Mouse (Mus musculus) macrophage (primary cell): ENCODE data around the gene Igf1r. TPM values are rescaled to one million over a fixed set of nuclear protein-coding genes. Genes with fewer than 3 reads are reported as not detected.
"Not testable (repeated sequence)": the region's sequence is repeated elsewhere in the genome, so short reads cannot be mapped to it uniquely, and the experiment has no call there.

Experiments
- H3K27ac ChIP-seq: fragments of 350-480 bp; formaldehyde crosslinking; 2 replicates; pipeline ENCODE4 v1.9.0; 2021
- H3K36me3 ChIP-seq: fragments of 350-480 bp; formaldehyde crosslinking; 2 replicates; pipeline ENCODE4 v1.9.0; 2021; ENCODE audit errors: inconsistent target
- H3K4me3 ChIP-seq: fragments of 350-480 bp; formaldehyde crosslinking; 2 replicates; pipeline ENCODE4 v1.9.0; 2021; ENCODE audit errors: inconsistent target
- H3K79me2 ChIP-seq: fragments of 350-480 bp; formaldehyde crosslinking; 2 replicates; pipeline ENCODE4 v1.9.0; 2021; ENCODE audit errors: inconsistent target
- WGBS: methylation state at CpG from one replicate; pipeline ENCODE4 v1.1.7; 2026; ENCODE audit warnings: inconsistent platforms; ENCODE audit not compliant: missing documents; 5-methylcytosine and 5-hydroxymethylcytosine counted together
- polyA plus RNA-seq: library from polyadenylated mRNA; stranded (reverse); fragments of 250-400 nt; gene quantifications from 3 replicates; pipeline ENCODE4 v1.2.4, GENCODE M21; 2018; ENCODE audit warnings: inconsistent platforms

The Igf1r gene
- polyA plus RNA-seq, 1 experiment from 2014 or later = 3.2 TPM

DNA sequence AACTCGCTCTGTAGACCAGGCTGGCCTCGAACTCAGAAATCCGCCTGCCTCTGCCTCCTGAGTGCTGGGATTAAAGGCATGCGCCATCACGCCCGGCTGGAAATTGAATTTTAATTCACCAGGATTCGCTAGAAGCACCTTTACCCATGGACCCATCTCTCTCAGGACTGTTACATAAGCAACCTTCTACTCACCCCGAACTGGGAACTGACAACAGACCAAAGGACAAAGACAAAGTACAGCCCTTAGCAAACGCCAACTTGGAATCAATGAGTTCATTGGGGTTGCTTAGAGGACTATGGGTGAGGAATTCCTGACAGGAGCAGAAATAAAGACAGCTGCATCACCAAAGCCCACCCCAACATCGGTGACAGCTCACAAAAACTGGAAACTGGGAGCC, 320.0 kb downstream of the Igf1r start:
- Histone ChIP-seq H3K27ac (no peak overlapping the region), H3K36me3 (no peaks in the 10 kb centered on the region), H3K4me3 (no peak overlapping the region), H3K79me2 (no peaks in the 10 kb centered on the region)
- 94% methylated on average over 10 of the region's 10 CpGs for WGBS

DNA sequence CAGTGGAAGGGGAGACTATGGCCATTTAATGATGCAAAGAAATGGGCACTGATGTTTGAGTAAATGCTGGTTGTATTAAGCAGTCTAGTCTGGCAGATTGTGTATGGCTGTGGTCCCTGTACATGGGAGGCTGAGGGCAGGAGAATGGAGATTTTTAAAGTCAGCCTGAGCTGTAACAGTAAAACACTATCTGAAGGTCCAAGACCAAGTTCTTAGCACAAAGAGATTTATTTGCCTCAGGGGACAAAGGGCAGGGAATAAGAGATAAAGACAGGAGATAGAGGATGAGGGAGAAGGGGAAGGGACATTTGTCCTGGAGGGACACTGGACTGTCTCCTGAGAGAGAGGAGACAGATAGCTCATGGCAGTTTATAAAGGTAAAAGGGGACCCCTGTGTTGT, 320.9 kb downstream of the Igf1r start, which contains the start of gene Fam169b:
Fam169b (plus strand) TSS at position 325 of the 400 bp plus-strand sequence.
- H3K79me2 ChIP-seq = no peaks in the 10 kb centered on the region
- no peak within 1 kb of the TSS for H3K27ac ChIP-seq
- no peak within 1 kb of the TSS for H3K4me3 ChIP-seq
- H3K36me3 ChIP-seq = no peaks in the 10 kb centered on the region

DNA sequence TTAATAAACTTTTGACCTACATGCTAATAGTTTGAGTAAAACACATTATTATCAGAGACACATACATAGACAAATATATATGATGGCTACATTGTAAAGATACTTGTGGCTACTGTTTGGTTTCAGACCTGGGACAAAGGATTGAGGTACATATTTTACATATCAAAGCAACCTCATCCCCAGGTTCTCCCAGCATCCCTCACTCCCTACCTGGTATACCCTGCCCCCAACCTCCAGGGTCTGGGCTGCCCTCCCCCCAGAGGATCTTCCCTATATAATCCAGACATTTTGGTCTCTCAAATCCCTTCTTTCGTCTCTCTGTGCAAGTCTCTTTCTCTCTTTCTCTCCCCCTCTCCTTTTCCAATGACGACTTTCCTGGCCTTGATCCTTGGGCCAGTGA, 321.6 kb downstream of the Igf1r start:
- Histone ChIP-seq H3K79me2 (no peaks in the 10 kb centered on the region), H3K36me3 (no peaks in the 10 kb centered on the region), H3K27ac (no peak overlapping the region), H3K4me3 (no peak overlapping the region)
- 95% methylated on average over 2 of the region's 2 CpGs for WGBS

DNA sequence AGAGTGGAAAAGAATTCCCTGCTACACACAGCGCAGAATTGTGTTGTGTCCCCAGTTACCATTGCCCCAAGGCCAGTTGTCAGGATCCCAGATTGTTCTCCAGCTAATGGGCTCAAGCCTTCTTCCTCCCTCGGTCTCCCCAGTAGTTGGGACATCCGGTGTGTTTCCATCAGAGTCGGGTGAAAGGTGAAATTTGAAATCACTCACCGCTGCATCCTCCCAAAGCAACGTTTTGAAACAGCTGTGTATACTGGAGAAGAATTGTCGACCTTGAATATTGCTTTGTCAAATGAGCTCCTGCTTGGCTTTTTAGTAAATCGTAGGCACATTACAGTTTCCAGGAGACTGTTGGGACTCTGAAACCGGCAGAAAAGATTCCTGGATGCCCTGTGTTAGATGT, 322.3 kb downstream of the Igf1r start:
- WGBS = 84% methylated on average over 9 of the region's 9 CpGs
- H3K79me2 ChIP-seq = no peaks in the 10 kb centered on the region
- no peak overlapping the region for H3K4me3 ChIP-seq
- H3K27ac ChIP-seq = no peak overlapping the region
- no peaks in the 10 kb centered on the region for H3K36me3 ChIP-seq

DNA sequence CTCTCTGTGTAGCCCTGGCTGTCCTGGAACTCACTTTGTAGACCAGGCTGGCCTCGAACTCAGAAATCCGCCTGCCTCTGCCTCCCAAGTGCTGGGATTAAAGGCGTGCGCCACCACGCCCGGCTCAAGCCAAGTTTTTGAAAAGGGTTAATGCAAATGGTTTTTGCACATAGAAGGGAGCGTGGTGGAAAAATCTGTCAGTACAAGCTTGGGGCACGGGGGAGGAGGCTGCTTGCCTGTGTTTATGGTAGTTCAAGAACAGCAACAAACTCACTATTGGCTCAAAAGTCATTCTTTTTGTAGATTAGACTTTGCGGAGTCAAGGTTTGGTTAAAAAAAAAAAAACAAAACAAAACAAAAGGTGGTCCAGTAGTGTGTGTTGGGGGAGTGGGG, 322.8 kb downstream of the Igf1r start:
- peak overlapping the region; percentile 7; the same call in 1 of the 2 replicates for H3K4me3 ChIP-seq
- H3K36me3 ChIP-seq, H3K27ac ChIP-seq, H3K79me2 ChIP-seq: not testable (repeated sequence)
- 71% methylated on average over 7 of the region's 9 CpGs for WGBS

DNA sequence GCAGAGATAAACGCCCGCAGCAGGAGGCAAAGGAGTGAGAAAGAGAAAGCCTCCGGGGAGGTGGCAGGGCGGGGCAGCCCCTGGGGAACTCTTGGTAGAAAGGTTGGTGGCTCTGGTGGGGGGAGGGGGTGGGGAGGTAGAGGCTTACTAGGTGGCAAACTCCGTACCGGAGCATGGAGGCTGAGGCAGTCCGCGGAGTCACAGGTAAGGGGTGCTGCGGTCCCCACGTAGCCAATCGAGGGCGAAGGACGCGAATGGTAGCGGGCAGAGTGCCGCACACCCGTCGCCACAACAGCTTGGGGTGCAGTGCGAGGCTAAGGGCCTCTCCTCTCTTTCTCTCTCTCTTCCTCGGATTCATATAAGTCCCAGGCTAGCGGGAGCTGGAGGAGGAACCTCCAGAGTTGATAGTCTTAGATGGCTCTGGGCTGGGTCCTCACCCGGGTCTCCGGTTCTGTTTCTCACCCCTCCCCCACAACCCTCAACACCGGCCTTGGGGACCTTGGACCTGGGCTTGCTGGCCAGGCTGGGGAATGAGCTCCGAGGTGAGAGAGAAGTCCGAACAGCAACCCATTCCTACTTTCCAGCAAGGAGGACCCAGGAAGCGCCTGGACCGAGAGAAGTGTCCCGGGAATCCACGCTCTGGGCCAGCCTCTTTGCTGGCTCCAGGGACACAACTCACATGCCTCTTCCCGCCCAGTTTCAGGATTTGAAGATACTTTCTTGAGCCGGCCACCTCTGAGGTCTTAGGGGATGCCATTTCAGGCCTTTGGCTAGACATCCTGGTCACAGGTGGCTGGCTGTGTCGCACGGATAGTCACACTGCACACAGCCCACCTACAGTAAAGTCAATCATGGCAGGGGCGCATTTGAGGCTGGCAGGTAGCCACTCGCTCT, 323.5 kb downstream of the Igf1r start:
- H3K4me3 ChIP-seq = peak overlapping the region; percentile 7; the same call in 1 of the 2 replicates
- H3K27ac ChIP-seq = no peak overlapping the region
- H3K79me2 ChIP-seq = no peaks in the 10 kb centered on the region
- no peaks in the 10 kb centered on the region for H3K36me3 ChIP-seq
- 24% methylated on average over 36 of the region's 36 CpGs for WGBS

DNA sequence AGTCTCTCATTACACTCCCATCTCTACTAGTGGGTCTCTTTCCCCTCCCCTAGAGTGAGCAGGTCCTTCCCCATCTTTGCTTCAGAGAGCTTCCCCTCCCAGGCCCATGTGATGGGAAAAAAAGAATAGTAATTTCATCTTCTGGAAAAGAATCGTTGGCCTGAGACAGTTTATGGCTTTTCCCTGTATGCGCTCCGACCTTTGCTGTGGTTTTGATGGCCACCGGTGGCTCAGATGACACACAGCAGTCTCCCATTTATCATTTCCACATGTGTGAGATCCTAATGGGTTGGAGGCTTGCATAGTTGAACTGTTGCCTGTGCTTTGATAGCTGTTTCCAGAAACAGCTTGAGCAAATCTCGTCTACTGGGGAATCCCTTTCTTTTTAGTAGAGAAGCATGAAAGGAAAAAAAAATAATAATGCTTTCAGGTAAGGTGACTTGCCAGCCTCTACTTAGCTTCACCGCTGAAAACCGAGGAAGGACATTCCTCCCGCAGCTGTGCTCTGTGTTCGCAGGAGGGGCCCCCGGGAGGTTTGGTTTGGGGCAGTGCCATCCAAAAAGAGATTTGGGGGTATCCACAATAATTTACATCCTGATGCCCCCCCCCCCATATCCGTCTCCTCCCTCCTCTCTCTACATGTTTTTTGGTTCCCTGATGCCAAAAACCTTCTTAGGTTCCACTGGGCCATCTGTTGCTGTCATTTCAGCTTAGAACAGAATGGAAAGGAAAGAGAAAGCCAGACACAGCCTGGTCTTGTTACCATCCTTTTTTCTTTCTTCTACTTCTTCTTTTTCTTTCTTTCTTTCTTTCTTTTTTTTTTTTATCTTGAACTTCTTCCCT, 324.6 kb downstream of the Igf1r start:
- Histone ChIP-seq H3K4me3 (no peak overlapping the region), H3K36me3 (no peaks in the 10 kb centered on the region), H3K79me2 (no peaks in the 10 kb centered on the region), H3K27ac (no peak overlapping the region)
- WGBS = 46% methylated on average over 11 of the region's 11 CpGs

DNA sequence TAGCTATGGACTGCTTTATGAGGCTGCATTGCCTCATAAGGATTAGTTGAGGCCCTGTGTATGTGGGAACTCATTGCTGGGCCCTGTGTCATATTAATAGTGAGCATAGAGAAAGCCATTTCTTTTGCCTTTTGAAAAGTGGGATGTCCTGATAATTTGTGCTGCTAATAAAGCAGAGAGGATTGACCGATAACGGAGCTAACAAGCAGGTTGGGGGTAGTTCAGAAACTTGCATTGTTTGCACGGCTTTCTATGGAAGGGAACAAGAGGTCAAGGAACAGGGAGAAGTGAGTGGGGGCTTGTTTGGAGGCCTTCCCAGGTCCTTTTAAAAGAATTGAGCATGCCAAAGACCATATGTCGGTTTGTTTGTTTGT, 325.3 kb downstream of the Igf1r start:
- 95% methylated on average over 4 of the region's 4 CpGs for WGBS
- no peak overlapping the region for H3K27ac ChIP-seq
- no peak overlapping the region for H3K4me3 ChIP-seq

DNA sequence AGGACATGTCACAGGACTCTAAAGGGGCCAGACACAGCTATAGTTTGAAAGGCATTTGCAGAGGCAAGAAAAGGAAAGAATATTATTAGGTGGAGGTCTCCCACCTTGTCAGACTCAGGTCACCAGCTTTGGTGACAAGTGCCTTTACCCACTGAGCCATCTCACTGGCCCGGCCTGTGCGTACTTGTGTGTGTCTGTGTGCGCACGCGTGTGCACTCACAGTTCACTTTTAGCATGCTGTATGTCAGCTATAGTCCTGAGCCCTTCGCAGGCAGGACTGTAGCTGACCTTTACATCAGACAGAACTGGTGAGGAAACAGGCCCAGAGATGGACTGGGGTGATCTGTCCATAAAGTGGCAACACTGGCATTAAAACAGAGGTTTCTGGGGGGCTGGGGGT, 325.8 kb downstream of the Igf1r start:
- no peak overlapping the region for H3K27ac ChIP-seq
- H3K79me2 ChIP-seq = no peaks in the 10 kb centered on the region
- no peaks in the 10 kb centered on the region for H3K36me3 ChIP-seq
- no peak overlapping the region for H3K4me3 ChIP-seq
- 95% methylated on average over 6 of the region's 6 CpGs for WGBS

More for the DNA sequence above, 325.3 kb downstream of the Igf1r start:
- Histone ChIP-seq H3K36me3 (no peaks in the 10 kb centered on the region), H3K79me2 (no peaks in the 10 kb centered on the region)

DNA sequence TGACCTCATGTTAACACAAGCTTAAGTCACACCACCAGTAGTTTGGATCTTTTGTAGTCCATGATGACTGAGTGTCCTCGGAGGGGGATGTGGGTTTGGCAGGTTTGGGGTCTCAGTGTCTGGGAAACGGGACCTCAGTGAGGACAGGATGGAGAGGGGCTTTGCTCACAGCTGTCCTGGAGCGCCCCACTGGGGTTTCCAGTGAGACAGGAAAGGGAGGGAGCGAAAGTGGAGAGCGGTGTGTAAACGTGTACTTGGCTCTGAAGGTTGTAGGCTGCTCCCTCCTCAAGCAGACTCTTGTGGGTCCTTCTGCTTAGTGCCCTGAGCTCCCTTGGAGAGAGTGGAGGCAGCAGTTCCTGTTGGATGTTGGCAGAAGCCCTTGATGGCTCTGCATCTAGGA, 326.3 kb downstream of the Igf1r start:
- no peaks in the 10 kb centered on the region for H3K36me3 ChIP-seq
- 71% methylated on average over 5 of the region's 6 CpGs for WGBS
- H3K27ac ChIP-seq = no peak overlapping the region
- H3K4me3 ChIP-seq = no peak overlapping the region
- H3K79me2 ChIP-seq = no peaks in the 10 kb centered on the region

DNA sequence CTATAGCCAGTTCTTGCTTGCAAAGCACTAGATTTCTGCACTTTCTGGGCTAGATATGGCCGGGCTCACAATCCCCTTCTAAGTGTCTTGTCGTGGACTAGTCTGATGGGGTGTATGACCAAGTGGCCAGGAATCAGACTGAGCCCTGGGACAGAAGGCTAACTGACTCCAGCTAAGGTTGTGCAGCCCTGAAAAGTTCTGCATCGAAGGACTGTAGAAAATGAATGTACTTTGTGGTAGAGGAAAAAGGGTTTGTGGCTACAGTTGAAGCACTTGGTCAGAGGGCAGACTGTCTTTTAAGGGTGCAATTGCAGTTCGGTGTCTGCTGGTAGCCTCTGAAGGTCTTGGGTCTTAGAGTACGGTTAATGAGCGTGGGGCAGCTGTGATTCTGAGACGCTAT, 326.9 kb downstream of the Igf1r start:
- 78% methylated on average over 7 of the region's 7 CpGs for WGBS
- Histone ChIP-seq H3K79me2 (no peaks in the 10 kb centered on the region), H3K36me3 (no peaks in the 10 kb centered on the region), H3K27ac (no peak overlapping the region), H3K4me3 (no peak overlapping the region)

DNA sequence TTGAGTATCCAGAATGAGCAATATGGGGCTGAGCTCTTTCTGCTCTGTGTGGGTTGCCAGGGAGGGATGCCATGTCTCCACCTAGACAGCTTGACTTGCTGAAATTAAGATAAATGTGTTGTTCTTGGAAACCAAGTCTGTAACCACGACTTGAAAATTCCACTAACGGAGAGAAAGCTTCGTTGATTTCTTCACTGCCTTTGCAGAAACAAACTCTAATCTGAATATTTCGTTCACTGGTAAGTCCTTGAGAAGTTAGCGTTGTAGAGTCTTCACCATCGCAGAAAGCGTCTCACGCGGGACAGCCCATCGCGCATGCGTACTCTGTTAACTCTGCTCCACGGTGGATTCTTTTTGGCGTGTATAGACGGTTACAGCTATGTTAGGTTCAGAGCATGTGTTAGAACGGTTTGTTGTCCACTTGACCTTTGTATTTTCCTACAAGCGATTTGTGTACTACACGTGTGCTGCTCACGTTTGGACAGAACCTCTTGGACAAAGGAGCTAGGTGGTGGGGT, 327.8 kb downstream of the Igf1r start:
- H3K79me2 ChIP-seq = no peaks in the 10 kb centered on the region
- 91% methylated on average over 19 of the region's 19 CpGs for WGBS
- H3K36me3 ChIP-seq = no peaks in the 10 kb centered on the region
- no peak overlapping the region for H3K27ac ChIP-seq
- no peak overlapping the region for H3K4me3 ChIP-seq

DNA sequence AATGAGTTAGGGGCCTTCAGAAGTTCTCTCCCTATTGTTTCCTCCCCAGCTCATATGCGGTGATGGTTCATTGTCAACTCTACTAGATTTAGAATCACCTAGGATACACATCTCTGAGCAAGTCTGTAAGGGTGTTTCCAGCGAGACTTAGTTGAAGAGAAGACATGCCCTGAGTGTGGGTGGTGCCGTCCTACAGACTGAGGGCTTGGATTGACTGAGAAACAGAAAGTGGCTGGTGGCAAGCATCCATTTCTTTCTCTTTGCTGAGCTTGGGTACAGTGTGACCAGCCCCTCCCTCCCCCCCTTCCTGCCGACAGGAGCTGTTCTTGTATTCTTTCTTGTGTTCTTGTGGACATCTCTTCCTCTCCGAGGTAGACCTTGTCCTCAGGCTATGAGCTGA, 328.7 kb downstream of the Igf1r start:
- 53% methylated on average over 5 of the region's 5 CpGs for WGBS
- Histone ChIP-seq H3K4me3 (no peak overlapping the region), H3K79me2 (no peaks in the 10 kb centered on the region), H3K36me3 (no peaks in the 10 kb centered on the region), H3K27ac (no peak overlapping the region)

DNA sequence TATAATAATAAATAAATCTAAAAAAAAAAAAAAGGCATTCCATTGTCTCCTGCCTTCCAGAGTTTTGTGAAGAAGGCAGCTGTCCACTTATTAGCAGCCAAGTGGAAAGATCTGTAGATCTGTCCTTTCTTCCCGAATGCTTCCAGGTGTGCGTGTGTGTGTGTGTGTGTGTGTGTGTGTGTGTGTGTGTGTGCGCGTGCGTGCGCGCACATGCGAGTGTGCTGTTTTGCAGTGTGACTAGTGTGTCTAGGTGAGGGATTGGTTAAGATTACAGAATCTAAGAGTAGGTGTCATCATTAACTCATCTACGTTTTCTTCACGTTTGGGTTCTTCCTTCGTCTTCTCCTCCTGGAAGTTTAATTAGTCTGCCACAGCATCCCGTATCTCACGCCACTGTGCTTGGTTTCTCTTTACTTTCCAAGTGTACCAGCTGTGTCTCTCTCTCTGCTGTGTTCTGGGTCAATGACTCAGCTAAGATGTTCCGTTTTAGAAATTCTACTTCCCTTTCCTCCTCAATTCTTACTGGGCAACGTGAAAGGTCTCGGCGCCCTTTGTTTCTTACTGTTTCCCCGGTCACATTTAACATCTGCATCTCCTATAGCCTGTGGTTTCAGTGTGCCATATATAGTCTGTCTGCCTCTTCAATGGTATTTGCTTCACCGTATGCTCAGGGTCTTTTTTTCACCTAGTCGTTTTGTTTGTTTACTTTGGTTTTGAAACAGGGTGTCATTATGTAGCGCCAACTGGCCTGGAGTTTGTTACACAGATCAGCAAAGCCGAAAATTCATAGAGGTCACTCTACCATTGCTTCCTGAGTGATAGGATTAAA, 329.9 kb downstream of the Igf1r start:
- Histone ChIP-seq H3K4me3 (peak overlapping the region; percentile 5; the same call in 1 of the 2 replicates), H3K27ac (peak overlapping the region; percentile 37), H3K36me3 (no peaks in the 10 kb centered on the region), H3K79me2 (no peaks in the 10 kb centered on the region)
- 22% methylated on average over 21 of the region's 22 CpGs for WGBS
